Mouse (Mus musculus) intestine, embryonic 16.5 days (tissue): ENCODE results near the gene Baz2a. TPM values are rescaled to one million over a fixed set of nuclear protein-coding genes. Genes with fewer than 3 reads are reported as not detected.
"Not testable (repeated sequence)": the region's sequence is repeated elsewhere in the genome, so short reads cannot be mapped to it uniquely, and the experiment has no call there.

Experiments
- ATAC-seq: fragments of 200-750 bp; cut with Nextera tagmentation; 2 replicates; pipeline ENCODE4 v1.8.0; 2017; ENCODE audit warnings: moderate TSS enrichment, moderate library complexity
- H3K27ac ChIP-seq: fragments of 300-500 bp; sonication (generic); 2 replicates; pipeline ENCODE4 v1.5.1; 2014; ENCODE audit warnings: mild to moderate bottlenecking, low read length
- H3K27me3 ChIP-seq: fragments of 300-500 bp; sonication (generic); replicated peaks from 2 replicates; pipeline ENCODE4 v1.6.1; 2014; ENCODE audit warnings: low read length, control low read depth, mixed read lengths; ENCODE audit not compliant: control insufficient read depth, insufficient read depth
- H3K36me3 ChIP-seq: fragments of 300-500 bp; sonication (generic); 2 replicates; pipeline ENCODE4 v1.6.1; 2014; ENCODE audit warnings: low read length, control low read depth; ENCODE audit not compliant: control insufficient read depth, insufficient read depth
- H3K4me1 ChIP-seq: fragments of 300-500 bp; sonication (generic); 2 replicates; pipeline ENCODE4 v1.6.1; 2014; ENCODE audit warnings: low read length, control low read depth, mixed read lengths; ENCODE audit not compliant: control insufficient read depth, insufficient read depth
- H3K4me2 ChIP-seq: fragments of 300-500 bp; sonication (generic); 2 replicates; pipeline ENCODE4 v1.6.1; 2014; ENCODE audit warnings: low read depth, low read length, control low read depth
- H3K4me3 ChIP-seq: fragments of 300-500 bp; sonication (generic); 2 replicates; pipeline ENCODE4 v1.5.1; 2014; ENCODE audit warnings: mild to moderate bottlenecking, low read length
- H3K9ac ChIP-seq: fragments of 300-500 bp; sonication (generic); 2 replicates; pipeline ENCODE4 v1.6.1; 2014; ENCODE audit warnings: low read depth, low read length
- H3K9me3 ChIP-seq: fragments of 300-500 bp; sonication (generic); 2 replicates; pipeline ENCODE4 v1.6.1; 2016; ENCODE audit warnings: low read length, control low read depth; ENCODE audit not compliant: control insufficient read depth
- WGBS: fragments of 180-500 bp; shearing (Covaris S2); extraction: QIAGEN DNeasy Blood & Tissue Kit; methylation state at CpG from one replicate; pipeline ENCODE4 v1.1.7; 2014; 5-methylcytosine and 5-hydroxymethylcytosine counted together
- polyA plus RNA-seq: library from polyadenylated mRNA; unstranded; fragments of >200 nt; fragmentation: Nextera tagmentation; extraction: Ambion mirVana; gene quantifications from 2 replicates; pipeline ENCODE4 v1.2.1, GENCODE M21; 2015

Gene Baz2a
- polyA plus RNA-seq, 1 experiment from 2014 or later: 9.6 TPM

DNA sequence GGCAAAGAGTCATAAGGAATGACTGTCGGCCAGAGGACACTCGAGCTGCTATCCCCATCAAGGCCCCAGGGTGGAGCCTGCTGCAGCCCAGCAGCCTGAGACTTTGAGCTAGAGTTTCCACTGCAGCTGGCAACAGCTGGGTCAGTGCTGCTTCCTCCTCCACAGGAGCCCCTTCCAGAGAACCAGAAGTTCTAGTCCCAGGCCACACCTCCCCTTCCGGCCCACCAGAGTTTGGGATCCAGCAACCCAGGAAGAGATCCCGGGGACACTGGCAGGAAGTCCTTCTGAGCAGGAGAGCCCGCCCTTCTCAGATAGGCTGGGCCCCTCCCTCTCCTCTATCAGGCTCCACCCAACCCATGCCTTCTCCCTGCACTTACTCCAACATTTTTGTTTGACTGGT lies 58.2 kb downstream of the Baz2a start:
- peak overlapping the region; percentile 20 for H3K4me3 ChIP-seq
- WGBS: 0% methylated on average over 5 of the region's 5 CpGs
- peak; percentile 98 for ATAC-seq
- H3K27me3 ChIP-seq: no peaks in the 10 kb centered on the region
- H3K4me1 ChIP-seq: peaks cover 21% of the 10 kb centered on the region
- peak overlapping the region; percentile 40 for H3K4me2 ChIP-seq
- H3K9me3 ChIP-seq: no peaks in the 10 kb centered on the region
- H3K27ac ChIP-seq: peak overlapping the region; percentile 84
- H3K9ac ChIP-seq: peak overlapping the region; percentile 53
- 0 out of 2 replicates have a peak, but pooled peaks cover 3% of the 10 kb centered on the region for H3K36me3 ChIP-seq

DNA sequence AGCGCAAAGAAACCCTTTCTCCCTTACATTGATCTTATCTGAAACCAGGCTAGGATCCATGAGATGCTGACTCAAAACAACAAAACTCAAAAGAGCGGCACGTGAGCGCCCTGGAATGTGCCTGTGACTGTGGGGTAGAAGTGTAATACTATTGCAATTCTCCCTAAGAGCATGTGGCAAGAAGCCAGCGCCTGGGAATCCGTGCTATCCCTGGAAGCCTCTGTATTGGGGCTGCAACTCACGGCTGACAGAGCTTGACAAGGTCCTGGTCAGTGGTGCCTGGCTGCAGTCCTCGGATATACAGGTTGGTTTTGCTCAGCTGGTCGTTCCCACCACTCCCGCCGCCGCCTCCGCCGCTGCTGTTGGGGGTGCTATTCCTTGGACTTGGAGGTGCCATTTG lies 59.6 kb downstream of the Baz2a start:
- Histone ChIP-seq H3K9ac (no peak overlapping the region), H3K27ac (peak overlapping the region; percentile 51), H3K4me1 (peaks cover 21% of the 10 kb centered on the region), H3K4me2 (no peak overlapping the region), H3K27me3 (no peaks in the 10 kb centered on the region), H3K9me3 (no peaks in the 10 kb centered on the region), H3K4me3 (no peak overlapping the region), H3K36me3 (0 out of 2 replicates have a peak, but pooled peaks cover 3% of the 10 kb centered on the region)
- 66% methylated on average over 14 of the region's 14 CpGs for WGBS
- no peak for ATAC-seq

- Histone ChIP-seq H3K27ac (0 out of 2 replicates have a peak overlapping the region, but pooled peaks have one; percentile 33), H3K4me3 (no peak overlapping the region), H3K9me3 (no peaks in the 10 kb centered on the region), H3K36me3 (0 out of 2 replicates have a peak, but pooled peaks cover 3% of the 10 kb centered on the region), H3K4me1 (peaks cover 19% of the 10 kb centered on the region), H3K9ac (no peak overlapping the region), H3K4me2 (no peak overlapping the region), H3K27me3 (no peaks in the 10 kb centered on the region)
- WGBS: 66% methylated on average over 3 of the region's 3 CpGs
- ATAC-seq: no peak
Measured at GRCm38 (mm10) chr10:128153978-128154377, 62.6 kb downstream of the Baz2a start.

GRCm38 (mm10) chr10:128165726-128166125 lies 74.3 kb downstream of the Baz2a start:
- H3K9me3 ChIP-seq, H3K27me3 ChIP-seq, H3K4me2 ChIP-seq, H3K36me3 ChIP-seq, H3K27ac ChIP-seq, ATAC-seq, H3K4me1 ChIP-seq, H3K9ac ChIP-seq, H3K4me3 ChIP-seq: not testable (repeated sequence)
- 76% methylated on average over 2 of the region's 3 CpGs for WGBS

- H3K36me3 ChIP-seq: no peaks in the 10 kb centered on the region
- H3K4me3 ChIP-seq: no peak overlapping the region
- no peak overlapping the region for H3K4me2 ChIP-seq
- H3K27ac ChIP-seq: 0 out of 2 replicates have a peak overlapping the region, but pooled peaks have one; percentile 4
- WGBS: 38% methylated on average over 6 of the region's 6 CpGs
- H3K9ac ChIP-seq: no peak overlapping the region
- no peaks in the 10 kb centered on the region for H3K27me3 ChIP-seq
- no peak for ATAC-seq
- 0 out of 2 replicates have a peak, but pooled peaks cover 3% of the 10 kb centered on the region for H3K4me1 ChIP-seq
- no peaks in the 10 kb centered on the region for H3K9me3 ChIP-seq
Measured at GRCm38 (mm10) chr10:128167091-128167490, 75.7 kb downstream of the Baz2a start.

GRCm38 (mm10) chr10:128171348-128171747 lies 80.0 kb downstream of the Baz2a start:
- 94% methylated on average over 10 of the region's 10 CpGs for whole genome bisulfite sequencing
- H3K27me3 ChIP-seq, H3K36me3 ChIP-seq, H3K9me3 ChIP-seq, H3K4me2 ChIP-seq, H3K27ac ChIP-seq, H3K4me3 ChIP-seq, H3K9ac ChIP-seq, ATAC-seq: not testable (repeated sequence)
- 0 out of 2 replicates have a peak, but pooled peaks cover 16% of the 10 kb centered on the region for H3K4me1 ChIP-seq

DNA sequence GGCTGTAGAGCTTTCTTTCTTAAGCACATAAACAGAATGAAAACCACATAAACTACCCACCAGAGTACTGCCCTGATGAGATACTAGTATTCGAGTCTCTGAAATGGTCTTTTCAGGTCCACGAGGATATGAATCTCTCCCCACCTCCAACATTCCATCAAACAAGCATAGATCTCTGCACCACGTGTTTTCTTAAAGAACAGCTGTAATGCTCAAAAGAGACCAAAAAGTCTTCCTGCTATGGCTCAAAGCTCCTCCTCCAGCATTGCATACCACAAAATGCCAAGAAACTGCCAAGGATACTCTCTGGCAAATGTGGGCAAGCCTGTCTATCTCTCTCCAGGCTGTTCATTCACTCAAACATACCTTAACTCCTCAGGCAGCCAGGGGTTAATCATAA lies 83.9 kb downstream of the Baz2a start:
- H3K9ac ChIP-seq: peak overlapping the region; percentile 72
- peaks cover 15% of the 10 kb centered on the region for H3K4me1 ChIP-seq
- H3K36me3 ChIP-seq: no peaks in the 10 kb centered on the region
- no peaks in the 10 kb centered on the region for H3K9me3 ChIP-seq
- ATAC-seq: 0 out of 2 replicates have a peak, but pooled peaks have one; percentile 18
- H3K27me3 ChIP-seq: no peaks in the 10 kb centered on the region
- H3K4me3 ChIP-seq: peak overlapping the region; percentile 67
- H3K4me2 ChIP-seq: peak overlapping the region; percentile 68
- H3K27ac ChIP-seq: peak overlapping the region; percentile 84
- WGBS: 7% methylated on average over 3 of the region's 3 CpGs

DNA sequence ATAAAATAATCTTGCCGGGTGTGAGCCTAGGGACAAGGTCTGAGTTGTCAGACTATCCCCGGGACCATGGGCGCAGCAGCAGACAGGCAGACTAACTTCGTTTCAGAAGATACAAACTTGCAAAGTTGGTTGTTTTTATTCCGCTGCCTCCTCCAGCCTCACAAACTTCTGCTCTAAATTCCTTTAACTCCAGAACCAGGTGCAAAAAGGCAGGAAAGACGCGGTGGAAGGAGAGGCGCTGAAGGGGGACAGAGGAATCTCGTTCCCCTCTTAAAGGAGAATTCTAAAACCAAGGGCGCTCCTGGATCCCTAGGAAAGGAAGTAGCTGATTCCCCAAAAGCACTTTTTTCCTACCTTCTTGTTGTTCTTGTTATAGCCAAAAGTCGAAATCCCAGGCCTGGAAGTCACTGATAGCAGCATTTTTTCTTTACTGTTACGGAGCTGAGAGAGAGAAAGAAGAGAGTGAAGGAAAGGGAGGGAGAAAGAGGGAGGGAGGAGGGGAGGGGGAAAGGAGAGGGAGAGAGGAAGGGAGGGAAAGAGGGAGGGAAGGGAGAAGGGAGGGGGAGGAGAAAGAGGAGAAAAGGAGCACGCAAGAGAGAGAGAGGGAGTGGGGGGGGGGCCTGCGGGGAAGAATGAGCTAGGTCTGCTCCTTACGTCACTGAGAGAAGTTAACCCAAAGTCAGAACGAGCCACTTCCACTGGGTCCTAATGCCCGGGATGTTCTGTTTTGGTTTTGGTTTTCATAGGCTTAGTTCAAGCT lies 84.8 kb downstream of the Baz2a start:
- ATAC-seq: peak; percentile 83
- Histone ChIP-seq H3K36me3 (no peaks in the 10 kb centered on the region), H3K4me3 (peak overlapping the region; percentile 67), H3K4me2 (peak overlapping the region; percentile 68), H3K9me3 (no peaks in the 10 kb centered on the region), H3K9ac (peak overlapping the region; percentile 72), H3K27me3 (no peaks in the 10 kb centered on the region), H3K27ac (peak overlapping the region; percentile 84), H3K4me1 (peaks cover 15% of the 10 kb centered on the region)
- 1% methylated on average over 17 of the region's 17 CpGs for WGBS

DNA sequence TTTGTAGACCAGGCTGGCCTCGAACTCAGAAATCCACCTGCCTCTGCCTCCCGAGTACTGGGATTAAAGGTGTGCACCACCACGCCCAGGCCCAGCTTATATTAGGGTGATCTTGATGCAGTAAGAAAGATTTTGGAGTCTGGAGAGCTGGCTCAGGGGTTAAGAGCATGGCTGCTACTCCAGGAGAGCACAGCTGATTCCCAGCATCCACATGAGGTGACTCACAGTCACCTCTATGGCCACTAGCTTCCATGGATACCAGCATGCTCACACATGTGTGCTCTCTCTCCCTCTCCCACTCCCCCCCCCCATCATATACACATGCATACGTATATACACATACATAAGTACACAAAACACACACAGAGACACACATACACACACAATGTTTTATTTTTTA lies 85.9 kb downstream of the Baz2a start:
- no peaks in the 10 kb centered on the region for H3K27me3 ChIP-seq
- H3K4me3 ChIP-seq: no peak overlapping the region
- peaks cover 15% of the 10 kb centered on the region for H3K4me1 ChIP-seq
- no peak overlapping the region for H3K9ac ChIP-seq
- 90% methylated on average over 4 of the region's 4 CpGs for WGBS
- no peak overlapping the region for H3K4me2 ChIP-seq
- no peak overlapping the region for H3K27ac ChIP-seq
- ATAC-seq: no peak
- H3K36me3 ChIP-seq: no peaks in the 10 kb centered on the region
- no peaks in the 10 kb centered on the region for H3K9me3 ChIP-seq
